Mouse (Mus musculus): ENCODE measurements around the gene Apobec2. TPM values are rescaled to one million over a fixed set of nuclear protein-coding genes. Genes with fewer than 3 reads are reported as not detected.

The Apobec2 gene
- polyA plus RNA-seq, 1 experiment from 2014 or later = 8.2 TPM

DNA sequence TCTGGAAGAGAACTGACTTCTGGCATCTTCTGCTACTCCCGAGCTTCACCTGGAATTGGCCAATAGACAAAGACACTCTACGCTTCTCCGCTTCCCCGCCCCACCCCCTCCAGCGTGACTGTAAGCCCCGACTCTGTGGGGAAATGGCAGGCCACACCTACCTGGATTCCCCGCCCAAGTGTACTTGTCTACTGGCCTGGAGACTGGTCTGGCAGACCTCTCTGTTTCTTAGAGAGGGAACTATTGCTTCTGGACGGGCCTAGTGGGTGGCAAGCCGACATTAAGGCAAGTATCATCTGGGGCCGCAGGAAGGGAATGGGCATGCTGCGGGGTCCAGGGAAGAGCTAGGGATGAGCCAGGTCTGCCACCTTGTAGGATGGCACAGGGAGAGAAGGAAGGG is 22.0 kb upstream of the Apobec2 start, which contains the start of gene Unc5cl:
TSS of gene Unc5cl (plus strand) at position 214 of the 400 bp plus-strand sequence.
- Histone ChIP-seq H3K4me2 (no peak within 1 kb of the TSS), H3K4me1 (replicated peaks) (no peaks in the 10 kb centered on the region; the same call in 1 of the 2 replicates), H3K36me3 (no peaks in the 10 kb centered on the region), H3K4me3 (replicated peaks) (no peak within 1 kb of the TSS), H3K27me3 (no peaks in the 10 kb centered on the region), H3K27ac (no peak within 1 kb of the TSS), H3K9me3 (no peaks in the 10 kb centered on the region), H3K9ac (replicated peaks) (no peak within 1 kb of the TSS)
- WGBS = 55% methylated on average over 11 of the region's 11 CpGs
- no peak for ATAC-seq (ENCODE audit: insufficient number of reproducible peaks, insufficient read depth, low FRiP score, low TSS enrichment, low read depth)

DNA sequence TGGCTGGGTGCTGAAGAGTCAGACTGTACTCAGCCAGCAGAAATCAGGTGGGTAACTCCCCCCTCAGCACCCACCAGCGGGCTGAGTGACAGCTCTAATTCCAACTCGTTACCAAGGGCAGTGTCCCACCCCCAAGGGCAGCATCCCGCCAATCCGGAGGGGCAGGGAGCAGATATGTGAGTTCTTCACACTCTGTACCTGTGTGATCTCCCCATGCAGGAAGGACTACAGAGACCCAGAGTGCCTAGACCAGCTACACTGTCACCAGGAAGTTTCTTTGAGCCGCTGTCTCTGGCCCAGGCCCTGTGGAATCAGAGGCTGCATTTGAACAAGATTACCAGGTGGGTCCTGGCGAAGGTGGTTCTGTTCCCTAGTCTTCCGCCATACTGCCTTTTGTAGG is 21.5 kb upstream of the Apobec2 start:
- H3K27ac ChIP-seq = no peak overlapping the region
- no peaks in the 10 kb centered on the region for H3K36me3 ChIP-seq
- no peaks in the 10 kb centered on the region for H3K9me3 ChIP-seq
- H3K27me3 ChIP-seq = no peaks in the 10 kb centered on the region
- H3K9ac ChIP-seq (replicated peaks) = no peak overlapping the region
- H3K4me3 ChIP-seq (replicated peaks) = no peak overlapping the region
- H3K4me1 ChIP-seq (replicated peaks) = no peaks in the 10 kb centered on the region; the same call in 1 of the 2 replicates
- ATAC-seq (ENCODE audit: insufficient number of reproducible peaks, insufficient read depth, low FRiP score, low TSS enrichment, low read depth) = no peak
- no peak overlapping the region for H3K4me2 ChIP-seq
- 51% methylated on average over 7 of the region's 7 CpGs for WGBS

DNA sequence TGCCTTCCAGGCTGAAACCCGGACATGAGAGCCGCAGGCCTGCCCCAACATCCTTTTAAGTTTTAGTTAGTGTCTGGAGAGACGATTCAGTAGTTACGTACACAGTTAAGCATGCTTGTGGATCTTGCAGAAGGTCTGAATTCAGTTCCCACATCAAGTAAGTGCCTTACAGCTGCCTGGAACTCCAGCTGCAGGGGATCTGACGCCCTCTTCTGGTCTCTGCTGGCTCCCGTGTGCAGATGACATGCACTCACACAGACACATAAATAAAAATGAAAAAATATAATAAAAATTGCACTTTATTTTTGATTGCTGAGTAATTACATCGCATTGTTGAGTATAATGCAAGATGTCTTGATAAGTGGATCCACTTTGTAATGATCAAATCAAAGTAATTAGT is 20.8 kb upstream of the Apobec2 start:
- Histone ChIP-seq H3K36me3 (no peaks in the 10 kb centered on the region), H3K4me3 (replicated peaks) (no peak overlapping the region), H3K9ac (replicated peaks) (no peak overlapping the region), H3K27ac (no peak overlapping the region), H3K4me1 (replicated peaks) (no peaks in the 10 kb centered on the region; the same call in 1 of the 2 replicates), H3K4me2 (no peak overlapping the region), H3K27me3 (no peaks in the 10 kb centered on the region), H3K9me3 (no peaks in the 10 kb centered on the region)
- ATAC-seq (ENCODE audit: insufficient number of reproducible peaks, insufficient read depth, low FRiP score, low TSS enrichment, low read depth) = no peak
- WGBS = 73% methylated on average over 7 of the region's 7 CpGs

DNA sequence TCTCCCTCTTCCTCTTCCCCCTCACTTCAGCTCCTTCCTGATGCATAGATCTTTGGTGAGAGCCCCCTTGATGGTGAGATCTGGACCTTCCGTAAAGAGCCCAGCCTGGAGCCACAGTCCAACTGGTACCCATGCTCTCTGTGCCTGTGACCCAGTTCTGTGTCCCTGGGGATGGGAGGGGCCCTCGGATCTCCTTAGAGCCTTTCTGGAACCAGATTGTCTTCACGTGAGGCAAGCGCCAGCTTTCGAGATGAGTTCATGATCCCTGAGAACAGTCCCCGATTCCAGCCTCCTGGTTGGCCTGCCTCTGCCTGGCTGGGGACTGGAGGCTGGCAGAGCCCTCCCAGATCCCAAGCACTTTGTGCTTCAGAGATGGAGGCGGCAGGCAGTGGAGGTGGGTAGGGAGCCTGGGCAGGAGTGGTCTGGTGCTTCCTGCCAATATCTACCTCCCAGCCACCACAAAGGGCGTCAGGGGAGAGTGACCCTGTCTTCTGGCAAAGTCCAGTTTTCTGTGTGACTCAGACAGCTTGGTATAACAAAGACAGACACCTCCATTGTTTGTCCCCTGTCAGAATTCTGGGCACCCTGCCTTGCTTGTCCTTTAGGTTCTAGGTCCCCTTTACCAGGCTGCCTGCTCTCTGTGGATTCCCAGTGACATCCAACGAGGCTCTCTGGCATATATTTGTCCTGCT is 19.2 kb upstream of the Apobec2 start:
- H3K4me1 ChIP-seq (replicated peaks) = no peaks in the 10 kb centered on the region; the same call in 1 of the 2 replicates
- H3K4me2 ChIP-seq = no peak overlapping the region
- no peaks in the 10 kb centered on the region for H3K27me3 ChIP-seq
- no peak for ATAC-seq (ENCODE audit: insufficient number of reproducible peaks, insufficient read depth, low FRiP score, low TSS enrichment, low read depth)
- H3K36me3 ChIP-seq = no peaks in the 10 kb centered on the region
- no peak overlapping the region for H3K9ac ChIP-seq (replicated peaks)
- 81% methylated on average over 9 of the region's 9 CpGs for WGBS
- no peak overlapping the region for H3K27ac ChIP-seq
- no peak overlapping the region for H3K4me3 ChIP-seq (replicated peaks)
- H3K9me3 ChIP-seq = no peaks in the 10 kb centered on the region

DNA sequence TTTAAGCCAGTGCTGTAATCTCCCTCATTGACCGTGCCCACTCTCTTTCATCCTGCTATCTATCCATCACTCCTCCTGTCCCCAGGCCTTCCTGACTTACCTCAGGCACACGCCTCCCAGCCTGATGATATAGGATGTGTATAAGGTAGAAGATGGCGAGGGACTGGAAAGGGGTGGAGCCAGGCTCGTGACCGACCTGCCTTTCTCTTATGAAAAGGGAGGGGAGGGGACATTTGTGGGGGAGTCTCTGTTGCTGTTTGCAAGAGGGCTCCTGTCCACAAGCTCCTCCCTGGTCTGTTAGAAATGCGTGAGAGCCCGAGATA is 18.6 kb upstream of the Apobec2 start, which contains the start of gene Tspo2:
TSS of gene Tspo2 (minus strand) at position 170 of the 323 bp plus-strand sequence.
- Histone ChIP-seq H3K4me3 (replicated peaks) (no peak within 1 kb of the TSS), H3K27me3 (no peaks in the 10 kb centered on the region), H3K9ac (replicated peaks) (no peak within 1 kb of the TSS), H3K27ac (no peak within 1 kb of the TSS), H3K4me2 (no peak within 1 kb of the TSS), H3K36me3 (no peaks in the 10 kb centered on the region), H3K4me1 (replicated peaks) (no peaks in the 10 kb centered on the region; the same call in 1 of the 2 replicates), H3K9me3 (no peaks in the 10 kb centered on the region)
- no peak for ATAC-seq (ENCODE audit: insufficient number of reproducible peaks, insufficient read depth, low FRiP score, low TSS enrichment, low read depth)
- WGBS = 59% methylated on average over 7 of the region's 7 CpGs

DNA sequence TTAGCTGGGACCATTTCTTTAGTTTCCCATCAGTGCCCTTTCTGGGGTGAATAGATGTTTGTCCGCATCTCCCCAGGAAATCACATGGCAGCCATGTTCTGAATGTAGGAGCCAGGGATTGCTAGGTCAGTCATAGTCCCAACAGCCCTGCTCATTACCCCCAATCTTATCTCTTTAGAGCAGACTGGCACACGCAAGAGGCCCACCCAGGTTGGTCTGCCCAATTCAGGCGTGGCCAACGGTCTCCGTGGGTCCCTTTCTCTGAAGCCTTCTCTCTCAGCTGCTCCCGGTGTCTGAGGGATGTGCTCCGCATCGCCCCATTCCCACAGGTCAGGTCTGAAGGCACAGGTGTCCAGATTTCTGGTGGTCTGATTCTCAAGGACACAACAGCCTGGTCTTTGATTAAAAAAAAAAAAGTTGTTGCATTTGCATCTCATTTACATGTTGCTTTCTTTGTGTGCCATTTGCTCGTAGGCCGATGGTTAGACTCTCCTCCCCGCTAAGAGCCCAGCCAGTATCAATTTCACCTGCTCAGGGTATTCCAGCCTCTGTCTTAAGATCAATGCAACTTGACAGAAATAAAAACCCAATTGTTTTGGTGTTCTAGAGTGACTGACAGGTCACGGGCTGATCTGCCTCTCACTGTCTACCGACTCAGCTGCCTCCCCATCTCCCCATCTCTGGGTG is 18.1 kb upstream of the Apobec2 start:
- Histone ChIP-seq H3K9ac (replicated peaks) (no peak overlapping the region), H3K9me3 (no peaks in the 10 kb centered on the region), H3K36me3 (no peaks in the 10 kb centered on the region), H3K4me3 (replicated peaks) (no peak overlapping the region), H3K27ac (no peak overlapping the region), H3K4me2 (no peak overlapping the region), H3K27me3 (no peaks in the 10 kb centered on the region), H3K4me1 (replicated peaks) (no peaks in the 10 kb centered on the region; the same call in 1 of the 2 replicates)
- ATAC-seq (ENCODE audit: insufficient number of reproducible peaks, insufficient read depth, low FRiP score, low TSS enrichment, low read depth) = no peak
- 86% methylated on average over 13 of the region's 13 CpGs for WGBS

DNA sequence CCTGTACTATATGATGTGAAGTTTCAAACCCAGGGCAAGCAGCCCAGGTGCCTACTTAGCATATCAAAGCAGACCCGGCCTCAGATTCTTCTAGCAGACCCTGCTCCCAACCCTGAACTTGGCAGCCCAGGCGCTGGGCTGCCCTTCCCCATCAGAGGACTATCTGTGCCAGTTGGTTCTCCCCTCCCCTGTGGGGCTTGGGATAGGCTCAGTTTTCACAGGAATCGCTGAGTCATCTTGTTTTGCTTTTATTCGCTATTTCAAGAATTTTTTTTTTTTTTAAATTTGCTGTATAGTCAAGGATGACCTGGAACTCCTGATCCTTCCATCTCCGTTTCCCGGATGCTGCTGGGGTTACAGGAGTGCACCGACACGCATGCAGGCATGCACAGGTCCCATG is 14.9 kb upstream of the Apobec2 start:
- Histone ChIP-seq H3K9me3 (no peaks in the 10 kb centered on the region), H3K9ac (replicated peaks) (no peak overlapping the region), H3K36me3 (no peaks in the 10 kb centered on the region), H3K27me3 (no peaks in the 10 kb centered on the region), H3K27ac (no peak overlapping the region), H3K4me1 (replicated peaks) (no peaks in the 10 kb centered on the region), H3K4me3 (replicated peaks) (no peak overlapping the region), H3K4me2 (no peak overlapping the region)
- no peak for ATAC-seq (ENCODE audit: insufficient number of reproducible peaks, insufficient read depth, low FRiP score, low TSS enrichment, low read depth)
- WGBS = 75% methylated on average over 8 of the region's 8 CpGs

DNA sequence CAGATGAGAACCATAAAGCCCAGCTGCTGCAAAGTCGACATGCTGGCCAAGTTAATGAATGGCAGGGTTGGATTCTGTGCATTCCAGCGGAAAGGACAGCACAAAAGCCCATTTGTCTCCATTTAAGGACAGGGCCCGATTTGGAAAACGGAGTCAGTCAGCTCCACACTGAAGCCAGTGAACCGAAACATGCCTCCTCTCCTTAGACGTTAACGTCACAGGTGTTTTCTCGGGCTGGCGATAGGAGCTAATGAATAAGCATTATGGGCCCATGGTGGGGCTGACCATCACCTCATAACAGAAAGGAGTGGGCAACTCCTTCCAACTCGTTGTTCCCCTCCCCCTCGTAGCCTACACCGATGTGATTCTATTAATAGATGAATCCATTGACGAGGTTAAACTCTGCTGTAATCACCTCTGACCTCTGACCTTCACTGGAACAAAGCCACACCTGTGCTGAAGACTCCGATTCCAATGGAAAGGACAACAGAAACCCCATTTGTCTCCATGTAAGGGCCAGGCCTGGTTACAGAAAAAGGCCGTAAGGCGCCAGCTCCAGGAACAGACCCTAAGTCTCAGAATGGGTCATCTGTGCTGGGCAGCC is 10.9 kb upstream of the Apobec2 start:
- Histone ChIP-seq H3K27ac (no peak overlapping the region), H3K9me3 (no peaks in the 10 kb centered on the region), H3K36me3 (no peaks in the 10 kb centered on the region), H3K4me1 (replicated peaks) (no peaks in the 10 kb centered on the region), H3K27me3 (no peaks in the 10 kb centered on the region), H3K4me3 (replicated peaks) (no peak overlapping the region), H3K4me2 (no peak overlapping the region), H3K9ac (replicated peaks) (no peak overlapping the region)
- no peak for ATAC-seq (ENCODE audit: insufficient number of reproducible peaks, insufficient read depth, low FRiP score, low TSS enrichment, low read depth)
- 83% methylated on average over 16 of the region's 16 CpGs for WGBS

DNA sequence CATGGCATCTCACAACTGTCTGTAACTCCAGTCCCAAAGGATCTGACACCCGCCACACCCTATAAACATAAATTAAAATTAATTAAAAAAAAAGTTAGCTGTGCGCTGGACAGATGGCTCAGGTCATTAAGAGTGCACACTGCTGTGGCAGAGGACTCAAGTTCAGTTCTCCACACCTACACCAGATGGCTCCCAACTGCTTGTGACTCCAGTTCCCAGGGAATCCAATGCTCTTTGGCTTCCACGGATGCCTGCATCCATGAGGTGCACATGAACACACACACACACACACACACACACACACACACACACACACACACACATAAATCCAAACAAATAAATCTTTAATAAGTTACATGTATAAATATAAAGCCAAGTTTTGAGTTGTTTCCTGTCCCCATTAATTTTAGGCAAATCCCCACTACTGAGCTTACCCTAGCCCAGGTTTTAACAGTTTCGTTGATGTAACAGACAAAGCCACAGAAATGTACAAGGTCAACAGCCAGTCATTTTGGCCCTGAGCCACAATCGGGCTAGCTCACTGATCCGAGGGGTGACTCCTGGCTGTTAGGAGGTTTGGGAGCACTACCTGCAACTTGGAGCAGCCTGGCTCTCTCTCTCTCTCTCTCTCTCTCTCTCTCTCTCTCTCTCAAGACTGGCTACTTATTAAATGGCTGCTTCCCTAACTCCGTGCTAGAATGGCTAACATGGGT is 10.2 kb upstream of the Apobec2 start:
- no peak for ATAC-seq (ENCODE audit: insufficient number of reproducible peaks, insufficient read depth, low FRiP score, low TSS enrichment, low read depth)

DNA sequence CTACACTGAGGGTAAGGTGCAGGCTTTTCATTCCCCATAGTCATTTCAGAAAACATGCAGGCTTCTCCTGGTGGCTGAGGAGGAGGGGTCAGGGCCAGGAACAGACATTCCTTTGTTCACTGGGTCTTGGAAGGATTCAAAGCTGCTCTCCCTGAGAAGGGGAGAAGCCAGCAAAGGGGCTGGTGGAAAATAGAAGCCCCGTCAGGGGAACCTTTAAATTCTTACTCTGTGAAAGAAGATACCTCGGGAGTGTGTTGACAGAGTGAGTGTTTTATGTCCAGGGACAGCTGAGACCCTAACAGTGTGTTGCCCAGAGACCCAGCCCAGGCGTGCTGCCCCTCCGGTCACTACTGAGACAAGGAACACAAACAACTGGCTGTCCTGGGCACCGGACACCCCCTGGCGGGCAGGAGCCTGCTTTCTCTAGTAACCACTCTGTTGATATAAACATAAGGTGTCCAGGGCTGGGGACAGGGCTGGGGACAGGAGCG is 4.7 kb upstream of the Apobec2 start:
- 29% methylated on average over 7 of the region's 7 CpGs for WGBS
- Histone ChIP-seq H3K27me3 (no peaks in the 10 kb centered on the region), H3K36me3 (no peaks in the 10 kb centered on the region), H3K9ac (replicated peaks) (no peak overlapping the region; the same call in 1 of the 2 replicates), H3K27ac (peak overlapping the region; percentile 92), H3K9me3 (no peaks in the 10 kb centered on the region), H3K4me2 (0 out of 2 replicates have a peak overlapping the region, but pooled peaks have one; percentile 19), H3K4me1 (replicated peaks) (peaks cover 35% of the 10 kb centered on the region), H3K4me3 (replicated peaks) (no peak overlapping the region)
- peak; percentile 73 for ATAC-seq (ENCODE audit: insufficient number of reproducible peaks, insufficient read depth, low FRiP score, low TSS enrichment, low read depth)

More for the DNA sequence above, 10.2 kb upstream of the Apobec2 start:
- Histone ChIP-seq H3K4me3 (replicated peaks) (no peak overlapping the region), H3K4me2 (no peak overlapping the region), H3K9me3 (no peaks in the 10 kb centered on the region), H3K4me1 (replicated peaks) (peaks cover 2% of the 10 kb centered on the region), H3K27me3 (no peaks in the 10 kb centered on the region), H3K27ac (no peak overlapping the region), H3K36me3 (no peaks in the 10 kb centered on the region), H3K9ac (replicated peaks) (no peak overlapping the region)
- WGBS = 56% methylated on average over 7 of the region's 7 CpGs

DNA sequence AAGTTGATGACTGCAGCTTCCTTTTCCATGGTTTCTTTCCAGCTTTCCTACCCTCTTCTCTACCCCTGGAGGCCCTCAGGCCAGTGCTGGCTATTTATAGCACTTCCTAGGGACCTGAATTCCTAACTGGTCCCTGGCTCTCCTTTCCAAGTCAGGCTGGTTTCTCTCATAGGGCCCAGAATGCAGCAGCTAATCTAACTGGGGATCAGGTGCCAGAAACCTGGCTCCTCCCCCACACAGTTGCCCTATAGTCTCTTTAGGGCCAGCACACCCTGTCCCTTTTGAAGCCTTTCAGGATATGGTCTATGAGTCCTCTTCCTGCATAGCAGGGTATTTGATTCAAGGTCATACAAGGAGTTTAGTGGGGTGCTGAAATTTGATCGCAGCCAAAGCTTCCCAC is 3.8 kb upstream of the Apobec2 start:
- no peak for ATAC-seq (ENCODE audit: insufficient number of reproducible peaks, insufficient read depth, low FRiP score, low TSS enrichment, low read depth)
- no peaks in the 10 kb centered on the region for H3K27me3 ChIP-seq
- WGBS = 79% methylated on average over 1 of the region's 1 CpGs
- no peaks in the 10 kb centered on the region for H3K36me3 ChIP-seq
- no peak overlapping the region for H3K4me3 ChIP-seq (replicated peaks)
- H3K4me1 ChIP-seq (replicated peaks) = peaks cover 38% of the 10 kb centered on the region
- H3K4me2 ChIP-seq = no peak overlapping the region
- peak overlapping the region; percentile 92 for H3K27ac ChIP-seq
- no peak overlapping the region for H3K9ac ChIP-seq (replicated peaks)
- no peaks in the 10 kb centered on the region for H3K9me3 ChIP-seq
